Mouse (Mus musculus) thymus, postnatal 0 days (tissue): ENCODE measurements around the gene Ecpas. TPM values are rescaled to one million over a fixed set of nuclear protein-coding genes. Genes with fewer than 3 reads are reported as not detected.

Experiments
- polyA plus RNA-seq: library from polyadenylated mRNA; unstranded; fragments of >200 nt; fragmentation: Nextera tagmentation; extraction: Ambion mirVana; gene quantifications from 2 replicates; pipeline ENCODE4 v1.2.1, GENCODE M21; 2015

Gene Ecpas
- polyA plus RNA-seq, 1 experiment from 2014 or later = 28.1 TPM

Other genes with a start within 250 kb of the Ecpas start
- 0.04 TPM in 1 of 2 replicates, not detected in the other for gene Olfr267, start 125.0 kb downstream of the Ecpas start, polyA plus RNA-seq
- gene Zkscan16, start 30.9 kb upstream of the Ecpas start, polyA plus RNA-seq = 0.07 TPM in 1 of 2 replicates, not detected in the other
- 14.4 and 14.6 TPM in 2 replicates for gene Ptgr1, start 74.4 kb upstream of the Ecpas start, polyA plus RNA-seq
- gene Dnajc25, start 82.3 kb upstream of the Ecpas start, polyA plus RNA-seq = 5.7 and 6.9 TPM in 2 replicates
- 8.4 and 12.0 TPM in 2 replicates for gene Gm20503, start 90.5 kb upstream of the Ecpas start, polyA plus RNA-seq
- gene Gng10, start 122.3 kb upstream of the Ecpas start, polyA plus RNA-seq = 124 and 128 TPM in 2 replicates
- gene AI481877, start 226.2 kb upstream of the Ecpas start, polyA plus RNA-seq = 0.12 TPM in 1 of 2 replicates, not detected in the other